Mouse (Mus musculus) ES-E14 (cell line): Measurements from ENCODE around the gene Plekha3. TPM values are rescaled to one million over a fixed set of nuclear protein-coding genes. Genes with fewer than 3 reads are reported as not detected.

Source experiments
- DNase-seq: peaks from one replicate; pipeline ENCODE4 v3.0.0-alpha.2; 2013; ENCODE audit warnings: low read depth, low spot score
- H3K27ac ChIP-seq: 2 replicates; pipeline ENCODE4 v1.5.1; 2012; ENCODE audit warnings: low read depth, mild to moderate bottlenecking, low read length, moderate library complexity, mixed read lengths; ENCODE audit not compliant: poor library complexity, insufficient read depth, severe bottlenecking
- H3K36me3 ChIP-seq: 2 replicates; pipeline ENCODE4 v1.6.1; 2012; ENCODE audit warnings: mild to moderate bottlenecking, low read length, moderate library complexity, mixed read lengths; ENCODE audit not compliant: control insufficient read depth, poor library complexity, insufficient read depth, severe bottlenecking
- H3K4me1 ChIP-seq, 2 experiments: fragments of 150-350 bp in 1 of 2; sonication (generic) in 1 of 2; 2 replicates each; pipeline ENCODE4 v1.6.1; 2012; ENCODE audit warnings: low read length in 2 of 2, mild to moderate bottlenecking in 1 of 2, mixed read lengths in 1 of 2; ENCODE audit not compliant: control insufficient read depth in 2 of 2, insufficient read depth in 2 of 2, poor library complexity in 1 of 2
- H3K4me3 ChIP-seq, 2 experiments: fragments of 150-350 bp in 1 of 2; sonication (generic) in 1 of 2; 2 replicates each; pipeline ENCODE4 v1.5.1; 2012; ENCODE audit warnings: low read length in 2 of 2, low read depth in 1 of 2, mild to moderate bottlenecking in 1 of 2, mixed read lengths in 1 of 2; ENCODE audit not compliant: insufficient read depth in 1 of 2, poor library complexity in 1 of 2, severe bottlenecking in 1 of 2
- H3K9ac ChIP-seq: 2 replicates; pipeline ENCODE4 v1.6.1; 2012; ENCODE audit warnings: low read depth, mild to moderate bottlenecking, low read length, mixed read lengths; ENCODE audit not compliant: poor library complexity, insufficient read depth, severe bottlenecking
- H3K9me3 ChIP-seq: fragments of 150-350 bp; sonication (generic); 2 replicates; pipeline ENCODE4 v1.6.1; 2012; ENCODE audit warnings: low read depth, mild to moderate bottlenecking, low read length; ENCODE audit not compliant: control insufficient read depth, insufficient read depth
- CHD2 ChIP-seq: IDR thresholded peaks from 2 replicates; pipeline ENCODE4 v1.6.1; 2014; ENCODE audit warnings: mild to moderate bottlenecking, low read depth, low read length, inconsistent platforms
- HCFC1 ChIP-seq: IDR thresholded peaks from 2 replicates; pipeline ENCODE4 v1.6.1; 2012; ENCODE audit warnings: low read length, inconsistent platforms, borderline replicate concordance; ENCODE audit not compliant: insufficient read depth
- MAFK ChIP-seq: IDR thresholded peaks from 2 replicates; pipeline ENCODE4 v1.6.1; 2014; ENCODE audit warnings: mild to moderate bottlenecking, low read depth, low read length, inconsistent platforms; ENCODE audit not compliant: insufficient read depth
- ZC3H11A ChIP-seq: IDR thresholded peaks from 2 replicates; pipeline ENCODE4 v1.6.1; 2012; ENCODE audit warnings: low read depth, mild to moderate bottlenecking, inconsistent platforms, low read length, borderline replicate concordance
- ZNF384 ChIP-seq: IDR thresholded peaks from 2 replicates; pipeline ENCODE4 v1.6.1; 2012; ENCODE audit warnings: low read depth, low read length, inconsistent platforms
- in situ Hi-C, 2 experiments: fragments of 600-800 bp; cut with MboI; formaldehyde crosslinking; loops; one replicate each; pipeline ENCODE4 v1.15.1; 2025; ENCODE audit warnings: low sequenced_read_pairs in 2 of 2, inconsistent platforms in 1 of 2; ENCODE audit not compliant: unreplicated experiment in 2 of 2
- total RNA-seq: library from RNA; depleted of rRNA; stranded (reverse); fragments of 300-350 nt; gene quantifications from 2 replicates; pipeline ENCODE4 v1.2.3, GENCODE M21; 2012

The Plekha3 gene
- total RNA-seq, 1 experiment = 18.8 TPM

DNA sequence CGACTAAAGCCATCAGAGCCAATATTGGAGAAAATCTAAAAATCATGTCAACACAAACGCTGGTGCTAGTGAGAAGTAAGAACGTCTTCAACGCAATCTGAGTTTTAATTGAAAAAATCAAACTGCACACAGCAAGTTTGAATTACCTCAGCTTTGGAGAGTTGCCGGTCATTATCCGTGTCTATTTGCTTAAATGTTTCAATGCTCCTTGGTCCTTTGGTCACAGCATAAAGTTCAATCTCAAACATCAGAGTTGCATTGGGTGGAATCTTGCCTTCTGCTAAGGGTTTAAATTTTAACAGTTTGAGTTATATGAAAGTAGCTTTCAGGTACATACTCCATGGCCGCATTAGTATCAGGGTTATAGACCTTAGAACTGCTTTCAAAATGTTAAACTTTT is 9.6 kb upstream of the Plekha3 start:
- no peaks in the 10 kb centered on the region for H3K4me1 ChIP-seq
- TF ChIP-seq ZNF384 (no peak), MAFK (no peak), HCFC1 (no peak), ZC3H11A (no peak)
- DNase-seq = no peak
- no peak overlapping the region for H3K4me3 ChIP-seq
- H3K27ac ChIP-seq = no peak overlapping the region
- H3K9ac ChIP-seq = no peak overlapping the region
- no peaks in the 10 kb centered on the region for H3K36me3 ChIP-seq
- H3K9me3 ChIP-seq = no peaks in the 10 kb centered on the region
- in situ Hi-C loops = no loop called here

GRCm38 (mm10) chr2:76667200-76667599 is 7.9 kb upstream of the Plekha3 start:
- in situ Hi-C loops = no loop called here
- Histone ChIP-seq H3K4me1 (no peaks in the 10 kb centered on the region), H3K9ac (no peak overlapping the region), H3K36me3 (no peaks in the 10 kb centered on the region), H3K4me3 (no peak overlapping the region), H3K9me3 (no peaks in the 10 kb centered on the region), H3K27ac (no peak overlapping the region)
- TF ChIP-seq CHD2 = no peak
- TF ChIP-seq ZC3H11A = no peak
- TF ChIP-seq MAFK = no peak
- no peak for TF ChIP-seq HCFC1
- DNase-seq = no peak

GRCm38 (mm10) chr2:76671641-76672040 is 3.4 kb upstream of the Plekha3 start:
- Histone ChIP-seq H3K4me1 (0 out of 4 replicates have a peak, but pooled peaks cover 3% of the 10 kb centered on the region in 2 experiments), H3K9ac (no peak overlapping the region), H3K27ac (no peak overlapping the region), H3K9me3 (no peaks in the 10 kb centered on the region), H3K4me3 (no peak overlapping the region), H3K36me3 (no peaks in the 10 kb centered on the region)
- DNase-seq = no peak
- in situ Hi-C loops = no loop called here
- no peak for TF ChIP-seq ZNF384

DNA sequence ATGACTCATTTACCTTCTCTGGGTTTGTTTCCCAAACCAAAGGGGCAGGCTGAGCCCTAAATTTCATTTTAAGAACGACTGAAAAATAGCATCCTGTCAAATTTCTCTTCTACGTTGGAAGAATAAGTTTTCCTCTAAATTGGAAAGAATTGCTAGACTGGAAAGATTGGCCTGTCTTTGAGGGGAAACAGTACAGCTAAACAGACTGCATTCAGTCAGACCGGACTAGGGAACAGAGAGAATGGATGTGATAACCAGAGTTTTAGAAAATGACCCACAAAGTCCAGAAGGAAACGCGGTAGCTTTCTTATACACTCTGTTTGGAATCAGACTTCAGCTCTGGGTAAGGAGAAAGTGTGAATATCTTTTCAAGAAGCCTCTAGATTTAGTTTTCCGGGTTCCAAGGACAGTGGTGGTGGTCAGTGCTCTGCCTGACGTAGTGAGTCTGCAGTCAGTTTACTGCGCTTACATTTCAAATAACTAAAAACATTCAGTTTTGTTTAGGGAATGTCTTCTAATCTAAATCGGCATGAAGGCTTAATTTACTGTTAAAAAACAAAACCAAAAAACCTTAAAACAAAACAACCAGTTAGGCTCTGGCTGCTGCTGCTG is 2.8 kb upstream of the Plekha3 start:
- Histone ChIP-seq H3K9ac (no peak overlapping the region; the same call in 1 of the 2 replicates), H3K4me1 (0 out of 4 replicates have a peak, but pooled peaks cover 3% of the 10 kb centered on the region in 2 experiments), H3K36me3 (no peaks in the 10 kb centered on the region), H3K4me3 (peak overlapping the region; percentile 8 to 55; a peak in 3 of 4 replicates), H3K9me3 (no peaks in the 10 kb centered on the region), H3K27ac (no peak overlapping the region)
- DNase-seq = no peak
- in situ Hi-C loops = no loop called here
- TF ChIP-seq ZC3H11A (no peak), MAFK (no peak), CHD2 (no peak), HCFC1 (no peak), ZNF384 (no peak)

- Histone ChIP-seq H3K4me1 (0 out of 4 replicates have a peak, but pooled peaks cover 3% of the 10 kb centered on the region in 2 experiments), H3K36me3 (no peaks in the 10 kb centered on the region), H3K27ac (no peak within 1 kb of the TSS), H3K9me3 (no peaks in the 10 kb centered on the region), H3K9ac (no peak within 1 kb of the TSS; the same call in 1 of the 2 replicates), H3K4me3 (peak within 1 kb of the TSS; percentile 13 to 55; a peak in 3 of 4 replicates)
- peak; percentile 86 for DNase-seq
- no peak for TF ChIP-seq CHD2
- no peak for TF ChIP-seq HCFC1
- no peak for TF ChIP-seq ZC3H11A
- TF ChIP-seq ZNF384 = no peak
- no peak for TF ChIP-seq MAFK
- in situ Hi-C loops = no loop called here
Measured at GRCm38 (mm10) chr2:76672966-76673392, 2.1 kb upstream of the Plekha3 start, which contains the start of gene Fkbp7. Fkbp7 (minus strand) TSS chr2:76673116.
